Mouse (Mus musculus) cerebellum, adult 2 months (tissue): Measurements from ENCODE around the gene Usp7.

Experiments
- CTCF ChIP-seq: fragments of 200-500 bp; IDR thresholded peaks from 2 replicates; pipeline ENCODE4 v1.5.1; 2011; ENCODE audit warnings: low read depth, mild to moderate bottlenecking, control low read depth, low read length, moderate library complexity, borderline replicate concordance; ENCODE audit not compliant: insufficient read depth
- POLR2A ChIP-seq: fragments of 200-500 bp; IDR thresholded peaks from 2 replicates; pipeline ENCODE4 v1.6.1; 2011; ENCODE audit warnings: low read length, control low read depth, borderline replicate concordance; ENCODE audit not compliant: insufficient read depth

GRCm38 (mm10) chr16:8776634-8777033 lies 15.5 kb downstream of the Usp7 start:
- TF ChIP-seq CTCF = no peak
- no peak for TF ChIP-seq POLR2A
